Mouse (Mus musculus): ENCODE measurements around the gene Nfia.

DNA sequence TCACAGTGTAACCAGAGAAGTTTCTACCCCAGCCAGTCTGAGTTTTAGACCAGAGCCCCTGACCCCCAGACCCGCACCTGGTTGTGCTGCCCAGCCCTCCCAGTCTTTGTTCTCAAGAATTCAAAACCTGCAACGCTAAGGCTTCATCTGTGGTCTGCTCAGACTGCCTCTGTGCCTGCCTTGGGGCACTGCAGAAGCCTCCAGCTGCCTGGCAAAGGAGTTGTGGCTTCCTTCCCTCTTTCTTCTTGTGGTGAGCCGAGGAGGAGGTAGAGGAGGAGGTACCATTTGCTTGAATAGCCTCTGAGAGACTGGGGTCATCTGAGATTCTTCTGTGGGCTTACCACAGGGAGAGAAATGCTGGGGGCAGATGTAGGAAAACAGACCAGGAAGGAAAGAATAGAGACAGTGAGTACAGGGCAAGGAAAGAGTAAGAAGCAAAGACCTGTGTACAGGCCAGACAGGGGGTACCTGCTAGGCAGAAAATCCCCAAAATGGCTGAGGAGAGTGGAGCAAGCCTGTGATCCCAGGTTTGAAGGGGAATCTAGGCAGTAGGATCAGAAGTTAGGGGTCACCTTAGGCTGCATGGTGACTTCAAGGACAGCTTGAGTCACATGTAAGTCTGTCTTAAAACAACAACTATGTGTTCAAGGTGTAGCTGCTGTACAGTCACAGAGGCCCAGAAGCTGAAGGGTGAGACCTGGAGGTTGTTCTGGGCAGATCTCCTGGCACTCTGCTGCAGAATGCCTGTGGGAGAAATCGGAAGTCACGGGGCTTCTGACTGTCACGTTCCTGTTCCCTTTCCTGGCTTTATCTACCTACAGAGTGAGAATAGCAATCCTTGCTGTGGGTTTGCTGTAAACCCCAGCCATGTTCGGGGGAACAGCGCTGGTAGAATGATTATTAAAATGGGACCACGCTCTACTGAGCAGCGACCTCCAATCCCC, 328.9 kb downstream of the Nfia start:
- TF ChIP-seq CTCF (IDR thresholded peaks at IDR 0.05; ENCODE audit: control insufficient read depth, insufficient read depth, insufficient replicate concordance, low read depth, low read length): no peak
- no peak for TF ChIP-seq POLR2A (IDR thresholded peaks at IDR 0.05; ENCODE audit: control insufficient read depth, low read depth, low read length)
